Mouse (Mus musculus) spleen, adult 2 months (tissue): ENCODE measurements around the gene Gm20388. TPM values are rescaled to one million over a fixed set of nuclear protein-coding genes. Genes with fewer than 3 reads are reported as not detected.

ENCODE experiments used
- DNase-seq, 2 experiments: peaks; one replicate each; pipeline versions ENCODE4 v3.0.0 to v3.0.0-alpha.2; 2012 to 2021; ENCODE audit warnings: low spot score in 2 of 2, low read depth in 1 of 2
- H3K27ac ChIP-seq: fragments of 200-500 bp; 2 replicates; pipeline ENCODE4 v1.5.1; 2012; ENCODE audit warnings: low read length, inconsistent platforms; ENCODE audit not compliant: insufficient read depth
- H3K27me3 ChIP-seq: fragments of 200-500 bp; 2 replicates; pipeline ENCODE4 v1.6.1; 2012; ENCODE audit warnings: mild to moderate bottlenecking, moderate library complexity, low read length, inconsistent platforms; ENCODE audit not compliant: control insufficient read depth, insufficient read depth
- H3K36me3 ChIP-seq: fragments of 200-500 bp; 2 replicates; pipeline ENCODE4 v1.6.1; 2012; ENCODE audit warnings: mild to moderate bottlenecking, low read length, inconsistent platforms; ENCODE audit not compliant: control insufficient read depth, insufficient read depth
- H3K4me1 ChIP-seq: fragments of 200-500 bp; 2 replicates; pipeline ENCODE4 v1.6.1; 2011; ENCODE audit warnings: inconsistent platforms; ENCODE audit not compliant: control insufficient read depth, insufficient read depth, insufficient read length
- H3K4me3 ChIP-seq: fragments of 200-500 bp; 2 replicates; pipeline ENCODE4 v1.5.1; 2011; ENCODE audit warnings: mild to moderate bottlenecking, inconsistent platforms; ENCODE audit not compliant: insufficient read depth, insufficient read length; ENCODE audit errors: extremely low read depth
- CTCF ChIP-seq: fragments of 200-500 bp; IDR thresholded peaks from 2 replicates; pipeline ENCODE4 v1.5.1; 2011; ENCODE audit warnings: mild to moderate bottlenecking, inconsistent platforms; ENCODE audit not compliant: insufficient read depth, insufficient read length, insufficient replicate concordance; ENCODE audit errors: extremely low read depth
- POLR2A ChIP-seq: fragments of 200-500 bp; IDR thresholded peaks from 2 replicates; pipeline ENCODE4 v1.6.1; 2011; ENCODE audit warnings: low read depth, low read length, inconsistent platforms
- WGBS: fragments of 180-500 bp; shearing (Covaris S2); methylation state at CpG from one replicate; pipeline ENCODE4 v1.1.7; 2018; 5-methylcytosine and 5-hydroxymethylcytosine counted together
- polyA plus RNA-seq: library from polyadenylated mRNA; depleted of rRNA; stranded (reverse); fragments of >200 nt; gene quantifications from 2 replicates; pipeline ENCODE4 v1.2.3, GENCODE M21; 2012

The Gm20388 gene
- polyA plus RNA-seq, 1 experiment, result 26.1 TPM

GRCm38 (mm10) chr8:120728488-120729160, 818.0 kb downstream of the Gm20388 start:
- Histone ChIP-seq H3K27ac (no peak overlapping the region), H3K4me1 (peaks cover 12% of the 10 kb centered on the region; the same call in 1 of the 2 replicates), H3K27me3 (no peaks in the 10 kb centered on the region), H3K4me3 (no peak overlapping the region), H3K36me3 (no peaks in the 10 kb centered on the region)
- 81% methylated on average over 9 of the region's 9 CpGs for WGBS
- TF ChIP-seq POLR2A, result no peak
- TF ChIP-seq CTCF, result no peak
- DNase-seq, result no peak

DNA sequence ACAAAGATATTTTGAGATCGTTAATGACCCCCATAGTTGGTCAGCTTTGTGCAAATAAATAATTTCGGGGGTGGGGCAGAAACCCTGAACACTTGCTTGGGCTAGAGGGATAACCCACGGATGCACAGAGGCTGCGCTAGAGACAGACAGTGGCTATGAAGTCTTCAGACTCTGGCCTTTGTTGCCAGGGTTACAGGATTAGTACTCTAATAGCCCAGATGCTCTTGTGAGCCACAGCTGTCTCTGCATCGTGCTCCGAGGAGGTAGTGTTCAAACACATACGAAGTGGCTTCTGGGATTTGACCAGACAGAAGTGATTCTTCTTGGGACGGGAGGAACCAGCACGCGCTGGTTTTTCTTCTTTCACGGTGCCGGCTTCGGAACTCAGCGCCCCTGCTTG, 820.9 kb downstream of the Gm20388 start:
- 85% methylated on average over 14 of the region's 14 CpGs for WGBS
- no peaks in the 10 kb centered on the region for H3K36me3 ChIP-seq
- no peak for DNase-seq
- peaks cover 4% of the 10 kb centered on the region; the same call in 1 of the 2 replicates for H3K4me1 ChIP-seq
- no peak overlapping the region for H3K27ac ChIP-seq
- no peak overlapping the region for H3K4me3 ChIP-seq
- no peaks in the 10 kb centered on the region for H3K27me3 ChIP-seq
- TF ChIP-seq POLR2A (no peak), CTCF (no peak)

DNA sequence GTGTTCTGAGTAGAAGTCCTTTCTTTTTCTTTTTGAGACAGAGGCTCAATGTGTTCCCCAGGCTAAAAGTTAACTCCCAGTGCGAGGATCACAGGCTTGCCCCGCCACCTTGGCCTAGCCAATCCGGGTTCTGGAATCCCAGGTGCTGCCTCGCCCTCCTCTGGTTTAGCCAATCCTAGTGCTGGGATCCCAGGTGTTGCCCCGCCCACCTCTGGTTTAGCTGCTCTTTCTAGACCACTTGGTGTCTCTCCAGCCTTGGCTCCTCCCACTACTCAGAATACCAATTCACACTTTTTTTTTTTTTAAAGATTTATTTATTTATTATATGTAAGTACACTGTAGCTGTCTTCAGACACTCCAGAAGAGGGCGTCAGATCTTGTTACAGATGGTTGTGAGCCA, 821.4 kb downstream of the Gm20388 start:
- peaks cover 4% of the 10 kb centered on the region; the same call in 1 of the 2 replicates for H3K4me1 ChIP-seq
- H3K4me3 ChIP-seq, result no peak overlapping the region
- no peak for DNase-seq
- no peaks in the 10 kb centered on the region for H3K27me3 ChIP-seq
- no peaks in the 10 kb centered on the region for H3K36me3 ChIP-seq
- WGBS, result 87% methylated on average over 6 of the region's 6 CpGs
- no peak for TF ChIP-seq POLR2A
- TF ChIP-seq CTCF, result no peak
- no peak overlapping the region for H3K27ac ChIP-seq

- H3K36me3 ChIP-seq, result peaks cover 24% of the 10 kb centered on the region
- peak within 1 kb of the TSS; percentile 64 for H3K4me3 ChIP-seq
- DNase-seq, result peak; percentile 86 to 87
- 2% methylated on average over 62 of the region's 62 CpGs for WGBS
- TF ChIP-seq CTCF (no peak), POLR2A (peak; percentile 97)
- no peaks in the 10 kb centered on the region for H3K27me3 ChIP-seq
- H3K27ac ChIP-seq, result peak within 1 kb of the TSS; percentile 89
- H3K4me1 ChIP-seq, result peaks cover 17% of the 10 kb centered on the region
These were observed 825.3 kb downstream of the Gm20388 start, which contains the start of gene Irf8 for GRCm38 (mm10) chr8:120735770-120736481. Gene Irf8 (plus strand): TSS chr8:120736358.

DNA sequence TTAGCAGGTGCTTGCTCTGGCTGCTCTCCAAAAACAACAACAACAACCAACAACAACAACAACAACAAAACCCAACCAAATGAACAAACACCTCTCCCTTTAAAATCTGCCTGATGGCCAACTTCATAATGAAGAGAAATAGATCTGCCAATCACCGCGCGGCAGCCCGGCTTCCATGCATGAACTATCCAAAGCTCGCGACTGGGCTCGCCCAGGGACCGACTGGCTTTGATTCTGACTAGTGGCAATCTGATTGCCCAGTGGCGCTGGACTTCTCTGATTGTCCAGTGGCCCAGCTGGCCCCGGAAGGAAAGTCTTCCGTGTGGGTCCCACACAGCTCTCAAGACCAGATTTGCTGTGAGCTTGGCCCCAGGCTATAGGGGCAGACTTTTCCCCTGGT, 825.8 kb downstream of the Gm20388 start:
- DNase-seq, result no peak
- Histone ChIP-seq H3K4me1 (peaks cover 19% of the 10 kb centered on the region), H3K4me3 (peak overlapping the region; percentile 64), H3K27me3 (no peaks in the 10 kb centered on the region), H3K36me3 (peaks cover 29% of the 10 kb centered on the region), H3K27ac (peak overlapping the region; percentile 89)
- no peak for TF ChIP-seq CTCF
- no peak for TF ChIP-seq POLR2A
- WGBS, result 1% methylated on average over 11 of the region's 11 CpGs

GRCm38 (mm10) chr8:120737166-120737565, 826.5 kb downstream of the Gm20388 start:
- Histone ChIP-seq H3K4me3 (peak overlapping the region; percentile 64), H3K4me1 (peaks cover 24% of the 10 kb centered on the region), H3K36me3 (peaks cover 35% of the 10 kb centered on the region), H3K27ac (peak overlapping the region; percentile 89), H3K27me3 (no peaks in the 10 kb centered on the region)
- WGBS, result 33% methylated on average over 7 of the region's 7 CpGs
- TF ChIP-seq CTCF (no peak), POLR2A (no peak)
- DNase-seq, result no peak
